Comparison of ENCODE assay signal across 15 mouse cellular contexts in genomic region chr1:149555355-149556007, GRCm38 (mm10).
"Had no signal": no experiment of that assay in that cellular context is flagged by ENCODE, and none has a peak within 500 bp of the region (broad histone marks: within the 10 kb centered on the region; RNA-seq: fewer than 3 reads in every experiment).

No protein-coding gene starts in this region.

- ATAC-seq: intestine, postnatal 0 days; midbrain, embryonic 15.5 days had no signal

- H3K9me3 ChIP-seq: liver, embryonic 13.5 days; midbrain, embryonic 15.5 days; neural tube, embryonic 13.5 days; stomach, embryonic 15.5 days had no signal

- H3K4me1 ChIP-seq: liver, embryonic 13.5 days; midbrain, embryonic 15.5 days; neural tube, embryonic 13.5 days; stomach, embryonic 15.5 days had no signal

- DNase-seq: kidney, adult 9 months; kidney, postnatal 10 days; liver, embryonic 13.5 days; lung, adult 2 months; lung, postnatal 14 days; retina, postnatal 1 day; right cerebral cortex, postnatal 25 days; spleen, adult 18-20 months; thymus, postnatal 25 days had no signal

- H3K27ac ChIP-seq: left cerebral cortex, adult 2 months; liver, embryonic 13.5 days; midbrain, embryonic 15.5 days; neural tube, embryonic 13.5 days; stomach, embryonic 15.5 days had no signal

- H3K9ac ChIP-seq: liver, embryonic 13.5 days; midbrain, embryonic 15.5 days; neural tube, embryonic 13.5 days; stomach, embryonic 15.5 days had no signal

- H3K4me3 ChIP-seq: left cerebral cortex, adult 2 months; liver, embryonic 13.5 days; midbrain, embryonic 15.5 days; myocyte; neural tube, embryonic 13.5 days; stomach, embryonic 15.5 days had no signal

- H3K27me3 ChIP-seq: liver, embryonic 13.5 days; midbrain, embryonic 15.5 days; neural tube, embryonic 13.5 days; stomach, embryonic 15.5 days had no signal

- H3K4me2 ChIP-seq: liver, embryonic 13.5 days; midbrain, embryonic 15.5 days; neural tube, embryonic 13.5 days; stomach, embryonic 15.5 days had no signal

- H3K36me3 ChIP-seq: liver, embryonic 13.5 days; midbrain, embryonic 15.5 days; neural tube, embryonic 13.5 days; stomach, embryonic 15.5 days had no signal
